Comparison of ENCODE assay signal across 17 mouse cellular contexts in genomic region chr6:146979115-146979744, GRCm38 (mm10). TPM values are rescaled to one million over a fixed set of nuclear protein-coding genes. Genes with fewer than 3 reads are reported as not detected.
DNase-seq lines count a peak whose midpoint lies in the region; ATAC-seq lines count a peak whose summit lies in the region.
"Had no signal": no experiment of that assay in that cellular context is flagged by ENCODE, and none has a peak within 500 bp of the region (broad histone marks: within the 10 kb centered on the region; RNA-seq: fewer than 3 reads in every experiment).

No protein-coding gene starts in this region.

- peak overlapping the region; percentile 30; the same call in 1 of the 2 replicates for H3K27ac ChIP-seq in forebrain, embryonic 10.5 days
- H3K27ac ChIP-seq in forebrain, embryonic 15.5 days (replicated peaks) = no peak overlapping the region
- peak overlapping the region; percentile 74 for H3K27ac ChIP-seq in limb, embryonic 12.5 days
- H3K27ac ChIP-seq: left cerebral cortex, adult 2 months; liver, embryonic 15.5 days; midbrain, embryonic 12.5 days had no signal

- 85% methylated on average over 1 of the region's 1 CpGs for WGBS in forebrain, embryonic 10.5 days
- 83% methylated on average over 1 of the region's 1 CpGs for WGBS in forebrain, embryonic 15.5 days
- WGBS in limb, embryonic 12.5 days = 63% methylated on average over 1 of the region's 1 CpGs

- DNase-seq in forebrain, embryonic 10.5 days (ENCODE audit: extremely low spot score, low spot score) = no peak
- peak; percentile 26 for DNase-seq in testis, postnatal 10 days (ENCODE audit: low spot score)
- no peak for DNase-seq in testis, postnatal 14 days (ENCODE audit: low spot score)
- no peak for DNase-seq in adrenal gland, adult 2 months
- DNase-seq in gastrocnemius, postnatal 4 days (ENCODE audit: low spot score in 2 of 2) = no peak
- DNase-seq in spleen, adult 18-20 months = no peak
- DNase-seq: gastrocnemius, postnatal 25 days; right cerebral cortex, adult 18-20 months; thymus, adult 2 months had no signal

- H3K4me2 ChIP-seq in forebrain, embryonic 15.5 days (replicated peaks) = no peak overlapping the region
- no peak overlapping the region for H3K4me2 ChIP-seq in limb, embryonic 12.5 days
- H3K4me2 ChIP-seq: liver, embryonic 15.5 days; midbrain, embryonic 12.5 days had no signal

- H3K9ac ChIP-seq in forebrain, embryonic 15.5 days (replicated peaks) = no peak overlapping the region
- no peak overlapping the region for H3K9ac ChIP-seq in limb, embryonic 12.5 days (replicated peaks)
- H3K9ac ChIP-seq: liver, embryonic 15.5 days; midbrain, embryonic 12.5 days had no signal

- H3K4me3 ChIP-seq in forebrain, embryonic 10.5 days = no peak overlapping the region
- no peak overlapping the region for H3K4me3 ChIP-seq in forebrain, embryonic 15.5 days
- no peak overlapping the region for H3K4me3 ChIP-seq in limb, embryonic 12.5 days (replicated peaks)
- H3K4me3 ChIP-seq: left cerebral cortex, adult 2 months; liver, embryonic 15.5 days; midbrain, embryonic 12.5 days had no signal

- no peaks in the 10 kb centered on the region for H3K9me3 ChIP-seq in forebrain, embryonic 10.5 days
- H3K9me3 ChIP-seq in forebrain, embryonic 15.5 days = no peaks in the 10 kb centered on the region
- H3K9me3 ChIP-seq in limb, embryonic 12.5 days = no peaks in the 10 kb centered on the region
- H3K9me3 ChIP-seq: G1E; liver, embryonic 15.5 days; midbrain, embryonic 12.5 days had no signal

- no peaks in the 10 kb centered on the region for H3K27me3 ChIP-seq in forebrain, embryonic 10.5 days (ENCODE audit: poor library complexity, severe bottlenecking)
- H3K27me3 ChIP-seq in forebrain, embryonic 15.5 days = no peaks in the 10 kb centered on the region
- H3K27me3 ChIP-seq in limb, embryonic 12.5 days = no peaks in the 10 kb centered on the region
- H3K27me3 ChIP-seq: liver, embryonic 15.5 days; midbrain, embryonic 12.5 days had no signal

- H3K36me3 ChIP-seq in forebrain, embryonic 10.5 days (replicated peaks) = peaks cover 5% of the 10 kb centered on the region; the same call in 1 of the 2 replicates
- no peaks in the 10 kb centered on the region for H3K36me3 ChIP-seq in forebrain, embryonic 15.5 days
- peaks cover 22% of the 10 kb centered on the region for H3K36me3 ChIP-seq in limb, embryonic 12.5 days
- H3K36me3 ChIP-seq: G1E; liver, embryonic 15.5 days; midbrain, embryonic 12.5 days had no signal

- peaks cover 32% of the 10 kb centered on the region for H3K4me1 ChIP-seq in forebrain, embryonic 10.5 days
- peaks cover 18% of the 10 kb centered on the region for H3K4me1 ChIP-seq in forebrain, embryonic 15.5 days
- H3K4me1 ChIP-seq in limb, embryonic 12.5 days (replicated peaks) = peaks cover 22% of the 10 kb centered on the region
- H3K4me1 ChIP-seq: liver, embryonic 15.5 days had no signal

- ATAC-seq in forebrain, embryonic 15.5 days (replicated peaks) = no peak
- no peak for ATAC-seq in limb, embryonic 12.5 days (ENCODE audit: insufficient number of reproducible peaks, insufficient read depth, low FRiP score, low TSS enrichment, low read depth)
- ATAC-seq: inflammation-experienced regulatory T-cells, adult 6 months had no signal

RNA-seq across cellular contexts. Expression of gene 1700034J05Rik, which starts 25.0 kb away (rescaled TPM):
- 0.07 and 0.11 TPM in 2 replicates for polyA plus RNA-seq in forebrain, embryonic 10.5 days (2016; fragmentation: Nextera tagmentation; extraction: Ambion mirVana)
- not detected in 2 replicates for polyA plus RNA-seq in forebrain, embryonic 15.5 days (2015; fragmentation: Nextera tagmentation; extraction: Ambion mirVana)
- 0.10 and 0.11 TPM in 2 replicates for polyA plus RNA-seq in limb, embryonic 12.5 days (2016; fragmentation: Nextera tagmentation; extraction: Ambion mirVana)
- total RNA-seq in adrenal gland, adult 2 months (2021) = not detected
- not detected in 2 replicates for polyA plus RNA-seq in adrenal gland, adult 2 months (2012; rRNA removed)
- total RNA-seq in gastrocnemius, postnatal 4 days (2021) = not detected
- total RNA-seq: common myeloid progenitor, adult 5-6 weeks; gastrocnemius, postnatal 25 days; left cerebral cortex, adult 2 months had no signal
- polyA plus RNA-seq: G1E; thymus, adult 2 months had no signal

RNA-seq across cellular contexts. Expression of gene Rep15, which starts 53.2 kb away (rescaled TPM):
- polyA plus RNA-seq in forebrain, embryonic 10.5 days (2016; fragmentation: Nextera tagmentation; extraction: Ambion mirVana) = 1.3 TPM in 2 replicates
- 0.66 and 0.75 TPM in 2 replicates for polyA plus RNA-seq in forebrain, embryonic 15.5 days (2015; fragmentation: Nextera tagmentation; extraction: Ambion mirVana)
- 1.6 and 2.0 TPM in 2 replicates for polyA plus RNA-seq in limb, embryonic 12.5 days (2016; fragmentation: Nextera tagmentation; extraction: Ambion mirVana)
- 1 to 10 TPM in 1 of 2 experiments, under 1 TPM in 1; 0.72 to 1.3 TPM for total RNA-seq in adrenal gland, adult 2 months (2021)
- 0.08 and 0.15 TPM in 2 replicates for polyA plus RNA-seq in adrenal gland, adult 2 months (2012; rRNA removed)
- 1 to 10 TPM; 1.7 to 1.8 TPM for total RNA-seq in gastrocnemius, postnatal 4 days (2021)
- total RNA-seq: common myeloid progenitor, adult 5-6 weeks had no signal
- polyA plus RNA-seq: G1E had no signal
